Mouse (Mus musculus) MEL (cell line): ENCODE measurements around the gene Derl2. TPM values are rescaled to one million over a fixed set of nuclear protein-coding genes. Genes with fewer than 3 reads are reported as not detected.

ENCODE experiments used
- DNase-seq: peaks from one replicate; pipeline ENCODE4 v3.0.0; 2011; ENCODE audit warnings: low read depth, low spot score
- H3K27ac ChIP-seq: 2 replicates; pipeline ENCODE4 v1.5.1; 2012; ENCODE audit warnings: low read depth, mild to moderate bottlenecking, control low read depth, low read length, moderate library complexity; ENCODE audit not compliant: control insufficient read depth
- H3K27me3 ChIP-seq, 2 experiments: fragments of 150-350 bp in 1 of 2; sonication (generic) in 1 of 2; 2 replicates each; pipeline ENCODE4 v1.6.1; 2012; ENCODE audit warnings: low read length in 2 of 2, mild to moderate bottlenecking in 2 of 2, improper control_type of control experiment in 1 of 2, moderate library complexity in 1 of 2; ENCODE audit not compliant: insufficient read depth in 2 of 2, control insufficient read depth in 1 of 2
- H3K36me3 ChIP-seq, 2 experiments: 2 replicates each; pipeline ENCODE4 v1.6.1; 2012 to 2014; ENCODE audit warnings: low read length in 2 of 2, improper control_type of control experiment in 1 of 2, inconsistent platforms in 1 of 2, mild to moderate bottlenecking in 1 of 2; ENCODE audit not compliant: insufficient read depth in 2 of 2, control insufficient read depth in 1 of 2
- H3K4me1 ChIP-seq, 2 experiments: fragments of 150-350 bp in 1 of 2; sonication (generic) in 1 of 2; 2 replicates each; pipeline ENCODE4 v1.6.1; 2012; ENCODE audit warnings: low read length in 2 of 2, improper control_type of control experiment in 1 of 2, mild to moderate bottlenecking in 1 of 2; ENCODE audit not compliant: insufficient read depth in 2 of 2, control insufficient read depth in 1 of 2
- H3K4me3 ChIP-seq, 2 experiments: fragments of 150-350 bp in 1 of 2; sonication (generic) in 1 of 2; 2 replicates each; pipeline ENCODE4 v1.5.1; 2012; ENCODE audit warnings: low read depth in 2 of 2, low read length in 2 of 2, mild to moderate bottlenecking in 2 of 2, moderate library complexity in 2 of 2, control low read depth in 1 of 2, improper control_type of control experiment in 1 of 2; ENCODE audit not compliant: control insufficient read depth in 1 of 2, insufficient read depth in 1 of 2
- H3K79me2 ChIP-seq: 2 replicates; pipeline ENCODE4 v1.6.1; 2012; ENCODE audit warnings: mild to moderate bottlenecking, low read length, moderate library complexity; ENCODE audit not compliant: control insufficient read depth, poor library complexity, insufficient read depth
- H3K9ac ChIP-seq: 2 replicates; pipeline ENCODE4 v1.6.1; 2012; ENCODE audit warnings: low read depth, mild to moderate bottlenecking, control low read depth, low read length, moderate library complexity; ENCODE audit not compliant: control insufficient read depth, poor library complexity, severe bottlenecking
- H3K9me3 ChIP-seq: fragments of 150-350 bp; sonication (generic); replicated peaks from 2 replicates; pipeline ENCODE4 v1.6.1; 2012; ENCODE audit warnings: mild to moderate bottlenecking, low read length, improper control_type of control experiment, moderate library complexity; ENCODE audit not compliant: insufficient read depth
- CHD1 ChIP-seq: IDR thresholded peaks from 2 replicates; pipeline ENCODE4 v1.6.1; 2012; ENCODE audit warnings: low read depth, mild to moderate bottlenecking, inconsistent platforms, low read length, improper control_type of control experiment
- CHD2 ChIP-seq: IDR thresholded peaks from 2 replicates; pipeline ENCODE4 v1.6.1; 2011; ENCODE audit warnings: low read length, improper control_type of control experiment
- CTCF ChIP-seq, 3 experiments: IDR thresholded peaks in 2 of 3; conservative IDR thresholded peaks in 1 of 3; 2 replicates each; pipeline ENCODE4 v1.5.1; 2011 to 2012; ENCODE audit warnings: low read length in 3 of 3, low read depth in 2 of 3, mild to moderate bottlenecking in 2 of 3, improper control_type of control experiment in 1 of 3, inconsistent platforms in 1 of 3, mixed read lengths in 1 of 3, moderate library complexity in 1 of 3; ENCODE audit not compliant: control insufficient read depth in 1 of 3, insufficient read depth in 1 of 3, poor library complexity in 1 of 3, severe bottlenecking in 1 of 3
- E2F4 ChIP-seq: IDR thresholded peaks from 2 replicates; pipeline ENCODE4 v1.6.1; 2011; ENCODE audit warnings: low read depth, low read length, improper control_type of control experiment, borderline replicate concordance
- EP300 ChIP-seq, 2 experiments: IDR thresholded peaks; 2 replicates each; pipeline ENCODE4 v1.6.1; 2011; ENCODE audit warnings: improper control_type of control experiment in 2 of 2, low read length in 2 of 2, low read depth in 1 of 2, mild to moderate bottlenecking in 1 of 2
- GABPA ChIP-seq: IDR thresholded peaks from 2 replicates; pipeline ENCODE4 v1.6.1; 2012; ENCODE audit warnings: low read depth, mild to moderate bottlenecking, inconsistent platforms, low read length, improper control_type of control experiment, moderate library complexity
- GATA1 ChIP-seq: IDR thresholded peaks from 2 replicates; pipeline ENCODE4 v1.6.1; 2011; ENCODE audit warnings: low read depth, low read length, improper control_type of control experiment
- HCFC1 ChIP-seq: IDR thresholded peaks from 2 replicates; pipeline ENCODE4 v1.6.1; 2012; ENCODE audit warnings: low read depth, mild to moderate bottlenecking, inconsistent platforms, low read length, improper control_type of control experiment, moderate library complexity
- JUND ChIP-seq: IDR thresholded peaks from 2 replicates; pipeline ENCODE4 v1.6.1; 2011; ENCODE audit warnings: low read depth, mild to moderate bottlenecking, improper control_type of control experiment, low read length
- KAT2A ChIP-seq: conservative IDR thresholded peaks from 2 replicates; pipeline ENCODE4 v1.6.1; 2012; ENCODE audit warnings: low read depth, low read length, improper control_type of control experiment, inconsistent platforms
- MAX ChIP-seq: IDR thresholded peaks from 2 replicates; pipeline ENCODE4 v1.6.1; 2011; ENCODE audit warnings: low read length, improper control_type of control experiment
- MAZ ChIP-seq: IDR thresholded peaks from 2 replicates; pipeline ENCODE4 v1.6.1; 2012; ENCODE audit warnings: low read depth, mild to moderate bottlenecking, inconsistent platforms, low read length, improper control_type of control experiment
- MYB ChIP-seq: IDR thresholded peaks from 2 replicates; pipeline ENCODE4 v1.6.1; 2011; ENCODE audit warnings: mild to moderate bottlenecking, low read depth, low read length, improper control_type of control experiment
- MYC ChIP-seq: IDR thresholded peaks from 2 replicates; pipeline ENCODE4 v1.6.1; 2011; ENCODE audit warnings: low read depth, mild to moderate bottlenecking, low read length, improper control_type of control experiment, moderate library complexity
- NELFE ChIP-seq: IDR thresholded peaks from 2 replicates; pipeline ENCODE4 v1.6.1; 2011; ENCODE audit warnings: low read depth, low read length, improper control_type of control experiment
- NRF1 ChIP-seq: IDR thresholded peaks from 2 replicates; pipeline ENCODE4 v1.6.1; 2014; ENCODE audit warnings: low read depth, mild to moderate bottlenecking, inconsistent platforms, low read length, improper control_type of control experiment, moderate library complexity; ENCODE audit not compliant: poor library complexity, insufficient read depth, severe bottlenecking
- POLR2AphosphoS2 ChIP-seq: IDR thresholded peaks from 2 replicates; pipeline ENCODE4 v1.6.1; 2011; ENCODE audit warnings: low read length, improper control_type of control experiment
- RAD21 ChIP-seq: IDR thresholded peaks from 2 replicates; pipeline ENCODE4 v1.6.1; 2011; ENCODE audit warnings: mild to moderate bottlenecking, low read depth, low read length, improper control_type of control experiment
- SIN3A ChIP-seq: IDR thresholded peaks from 2 replicates; pipeline ENCODE4 v1.6.1; 2012; ENCODE audit warnings: low read length, improper control_type of control experiment, inconsistent platforms
- SMC3 ChIP-seq: IDR thresholded peaks from 2 replicates; pipeline ENCODE4 v1.6.1; 2011; ENCODE audit warnings: low read depth, low read length, improper control_type of control experiment
- TAL1 ChIP-seq: IDR thresholded peaks from 2 replicates; pipeline ENCODE4 v1.6.1; 2012; ENCODE audit warnings: mild to moderate bottlenecking, inconsistent platforms, low read length, moderate library complexity, mixed read lengths
- TCF12 ChIP-seq: IDR thresholded peaks from 2 replicates; pipeline ENCODE4 v1.6.1; 2014; ENCODE audit warnings: low read depth, mild to moderate bottlenecking, inconsistent platforms, low read length, improper control_type of control experiment, moderate library complexity
- USF2 ChIP-seq, 2 experiments: IDR thresholded peaks; 2 replicates each; pipeline ENCODE4 v1.6.1; 2011 to 2012; ENCODE audit warnings: improper control_type of control experiment in 2 of 2, low read length in 2 of 2, borderline replicate concordance in 1 of 2, inconsistent platforms in 1 of 2, low read depth in 1 of 2, mild to moderate bottlenecking in 1 of 2; ENCODE audit not compliant: insufficient read depth in 1 of 2
- ZC3H11A ChIP-seq: IDR thresholded peaks from 2 replicates; pipeline ENCODE4 v1.6.1; 2012; ENCODE audit warnings: low read depth, mild to moderate bottlenecking, inconsistent platforms, low read length, improper control_type of control experiment
- ZNF384 ChIP-seq: IDR thresholded peaks from 2 replicates; pipeline ENCODE4 v1.6.1; 2012; ENCODE audit warnings: low read depth, mild to moderate bottlenecking, inconsistent platforms, low read length, improper control_type of control experiment
- polyA plus RNA-seq, 2 experiments: library from polyadenylated mRNA; stranded (reverse) in 1 of 2; unstranded in 1 of 2; fragments of >175 nt in 1 of 2; fragments of >200 nt in 1 of 2; gene quantifications; 2 replicates each; pipeline versions ENCODE4 v1.2.1 to v1.2.4; 2012; ENCODE audit warnings: low replicate concordance in 2 of 2, low read depth in 1 of 2; ENCODE audit not compliant: insufficient read length in 2 of 2, insufficient read depth in 1 of 2, missing spikeins in 1 of 2
- total RNA-seq: library from RNA; depleted of rRNA; stranded (reverse); fragments of 300-350 nt; gene quantifications from 2 replicates; pipeline ENCODE4 v1.2.3, GENCODE M21; 2012

The Derl2 gene
- total and polyA plus RNA-seq, 3 experiments: 32.8 TPM; not detected in 1

DNA sequence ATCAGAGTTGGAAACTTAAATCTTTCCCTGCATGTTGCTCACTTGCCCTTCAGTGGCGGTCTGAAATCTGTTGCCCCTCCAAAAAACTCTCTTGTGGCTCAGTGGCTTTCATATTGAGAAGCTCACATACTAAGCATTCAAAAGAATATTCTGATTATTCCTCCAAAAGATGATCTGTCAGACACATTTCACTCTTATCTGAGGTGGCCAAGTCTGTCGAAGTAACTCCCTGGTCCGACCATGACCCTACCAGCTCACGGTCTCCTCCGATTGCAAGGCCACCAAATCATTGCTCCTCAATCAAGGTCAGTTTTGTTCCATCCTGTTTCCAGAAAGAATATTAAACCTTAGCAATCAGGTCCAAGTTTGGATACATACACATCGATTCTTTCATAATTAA lies 12.6 kb downstream of the Derl2 start:
- no peak overlapping the region for H3K9ac ChIP-seq
- TF ChIP-seq SMC3 (no peak), KAT2A (no peak), POLR2AphosphoS2 (no peak), NRF1 (no peak), USF2 (IDR thresholded peaks at IDR 0.05; ENCODE audit: borderline replicate concordance in 1 of 2, insufficient read depth in 1 of 2, low read depth in 1 of 2, low read length in 2 of 2) (no peak), MAX (no peak), GABPA (no peak), SIN3A (no peak), CTCF (IDR thresholded peaks at IDR 0.05 in 2 of 3, conservative IDR thresholded peaks at IDR 0.05 in 1 of 3; ENCODE audit: control insufficient read depth in 1 of 3, insufficient read depth in 1 of 3, low read depth in 2 of 3, low read length in 3 of 3, poor library complexity in 1 of 3, severe bottlenecking in 1 of 3) (no peak)
- H3K36me3 ChIP-seq: peaks cover 3 to 16% of the 10 kb centered on the region in 2 experiments; a peak in 2 of 4 replicates
- H3K4me1 ChIP-seq: peaks cover 0 to 10% of the 10 kb centered on the region in 2 experiments; a peak in 3 of 4 replicates
- no peak overlapping the region for H3K27ac ChIP-seq
- peaks cover 22% of the 10 kb centered on the region for H3K79me2 ChIP-seq
- H3K27me3 ChIP-seq: no peaks in the 10 kb centered on the region
- no peaks in the 10 kb centered on the region for H3K9me3 ChIP-seq
- DNase-seq: no peak
- H3K4me3 ChIP-seq: no peak overlapping the region

DNA sequence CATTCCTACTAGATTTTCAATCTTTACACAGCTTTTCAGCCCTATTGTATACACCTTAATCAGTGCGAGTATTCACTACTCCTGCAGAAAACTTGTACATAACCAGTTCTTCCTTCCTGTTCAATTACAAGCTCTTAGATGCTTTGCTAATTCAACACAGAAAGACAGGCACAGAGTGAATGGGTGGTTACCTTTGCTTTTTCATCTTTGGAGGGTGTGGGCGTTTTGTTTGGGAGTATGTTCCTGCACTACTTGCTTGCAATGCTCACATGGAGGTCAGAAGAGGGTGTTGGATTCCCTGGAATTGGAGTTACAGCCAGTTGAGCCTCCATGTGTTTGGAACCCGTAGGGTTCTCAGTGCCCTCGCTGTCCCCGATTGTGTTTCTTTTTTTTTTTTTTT lies 14.6 kb downstream of the Derl2 start:
- no peak overlapping the region for H3K27ac ChIP-seq
- TF ChIP-seq POLR2AphosphoS2 (no peak), MAZ (no peak), JUND (no peak), SMC3 (no peak), ZC3H11A (no peak), KAT2A (no peak), MYC (no peak)
- H3K9me3 ChIP-seq: no peaks in the 10 kb centered on the region
- peak overlapping the region; percentile 13 to 61; a peak in 3 of 4 replicates for H3K4me3 ChIP-seq
- peaks cover 5 to 16% of the 10 kb centered on the region in 2 experiments; a peak in 3 of 4 replicates for H3K36me3 ChIP-seq
- DNase-seq: peak; percentile 37
- no peaks in the 10 kb centered on the region for H3K27me3 ChIP-seq
- peak overlapping the region; percentile 34 for H3K9ac ChIP-seq
- H3K4me1 ChIP-seq: peaks cover 0 to 10% of the 10 kb centered on the region in 2 experiments; a peak in 3 of 4 replicates
- H3K79me2 ChIP-seq: peaks cover 33% of the 10 kb centered on the region

DNA sequence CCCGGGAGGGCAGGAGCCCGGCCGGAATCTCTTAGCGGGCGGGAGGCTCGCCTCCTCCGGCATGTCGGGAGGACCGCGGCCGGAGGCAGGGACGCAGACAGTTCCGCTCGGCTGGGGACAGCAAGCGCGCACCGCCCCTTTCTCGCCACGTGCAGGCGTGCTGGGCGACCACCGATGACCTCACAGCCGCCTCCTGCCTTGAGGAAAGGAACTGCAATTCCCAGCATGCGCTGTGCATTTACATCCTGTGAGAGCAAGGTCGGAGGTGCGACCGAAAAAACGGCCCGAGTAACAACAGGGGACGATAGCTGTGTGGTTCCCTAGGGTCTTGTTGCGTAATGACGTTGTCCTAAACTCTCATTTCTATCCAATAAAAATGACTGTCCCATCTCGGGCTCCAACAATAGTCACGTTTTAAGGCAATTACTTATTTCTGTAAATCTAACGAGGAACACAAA lies 15.3 kb downstream of the Derl2 start, which contains the start of gene Dhx33:
Dhx33 (minus strand) TSS at position 122 of the 458 bp plus-strand sequence.
- peak; percentile 100 for DNase-seq
- peak within 1 kb of the TSS; percentile 56 for H3K27ac ChIP-seq
- H3K36me3 ChIP-seq: peaks cover 7 to 14% of the 10 kb centered on the region in 2 experiments
- peak within 1 kb of the TSS; percentile 96 for H3K9ac ChIP-seq
- H3K4me1 ChIP-seq: peaks cover 0 to 10% of the 10 kb centered on the region in 2 experiments; a peak in 3 of 4 replicates
- H3K79me2 ChIP-seq: peaks cover 36% of the 10 kb centered on the region
- H3K9me3 ChIP-seq: no peaks in the 10 kb centered on the region
- H3K27me3 ChIP-seq: no peaks in the 10 kb centered on the region
- peak within 1 kb of the TSS; percentile 91 to 98 for H3K4me3 ChIP-seq
- TF ChIP-seq E2F4 (0 out of 2 replicates have a peak, but pooled peaks have one; percentile 56), JUND (no peak; the same call in 1 of the 2 replicates), TAL1 (no peak), GABPA (no peak; the same call in none of the 2 replicates), KAT2A (peak; percentile 100), NRF1 (peak; percentile 62), CHD1 (peak; percentile 94; the same call in 1 of the 2 replicates), TCF12 (peak; percentile 78), RAD21 (no peak), CHD2 (peak; percentile 88), HCFC1 (peak; percentile 99), EP300 (IDR thresholded peaks at IDR 0.05; ENCODE audit: low read depth in 1 of 2, low read length in 2 of 2) (peak in 1 of 2 experiments; percentile 58; a peak in 2 of 4 replicates), POLR2AphosphoS2 (peak; percentile 78), NELFE (peak; percentile 70), MYB (no peak), GATA1 (peak; percentile 55), ZNF384 (peak; percentile 49; the same call in 1 of the 2 replicates)
